Mouse (Mus musculus): ENCODE measurements around the gene Epha6.

Gene Epha6

GRCm38 (mm10) chr16:60605061-60605831, at the start of gene Epha6:
Gene Epha6, minus strand, starts transcription at chr16:60605531.
- DNase-seq (ENCODE audit: low read depth, low spot score) = peak; percentile 54

DNA sequence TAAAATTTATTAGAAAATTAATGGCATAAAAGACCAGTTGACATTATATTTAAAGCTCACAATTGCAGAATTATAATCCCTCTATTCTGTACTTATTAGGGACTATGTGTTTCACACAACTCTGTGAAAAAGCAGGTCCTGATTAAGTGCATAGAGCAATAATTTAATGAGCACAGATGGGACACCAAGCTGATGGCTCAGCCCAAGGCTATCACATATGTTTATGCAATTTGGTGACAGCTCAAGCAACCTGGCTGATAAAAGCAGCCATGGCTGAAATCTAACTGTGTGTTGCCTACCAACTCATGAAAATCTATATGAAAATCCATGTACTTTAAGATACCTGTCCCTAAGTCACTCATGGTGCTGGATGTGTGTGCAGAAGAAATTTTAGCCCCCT, 46.4 kb upstream of the Epha6 start:
- DNase-seq (ENCODE audit: low read depth, low spot score) = no peak

DNA sequence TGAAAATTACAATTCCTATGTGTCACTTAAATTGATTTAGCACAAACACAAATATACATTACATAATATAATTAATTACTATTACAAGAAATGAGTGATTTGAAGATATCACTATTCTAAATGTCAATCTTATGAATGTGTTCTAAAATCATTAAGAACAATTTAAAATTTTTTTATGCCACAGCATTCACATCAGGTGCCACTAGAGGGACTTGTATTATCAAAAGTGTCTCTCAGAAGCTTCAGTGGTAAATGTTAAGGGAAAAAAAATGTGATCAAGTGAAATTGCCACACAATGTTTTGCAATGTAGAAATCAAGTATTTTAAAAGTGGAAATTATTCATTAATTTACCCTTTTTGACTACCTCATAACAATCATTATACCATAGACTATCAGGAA, 22.8 kb upstream of the Epha6 start:
- no peak for DNase-seq (ENCODE audit: low read depth, low spot score)

- DNase-seq (ENCODE audit: low read depth, low spot score) = peak; percentile 61
These were observed 677 bp upstream of the Epha6 start for GRCm38 (mm10) chr16:60605832-60606583.

DNA sequence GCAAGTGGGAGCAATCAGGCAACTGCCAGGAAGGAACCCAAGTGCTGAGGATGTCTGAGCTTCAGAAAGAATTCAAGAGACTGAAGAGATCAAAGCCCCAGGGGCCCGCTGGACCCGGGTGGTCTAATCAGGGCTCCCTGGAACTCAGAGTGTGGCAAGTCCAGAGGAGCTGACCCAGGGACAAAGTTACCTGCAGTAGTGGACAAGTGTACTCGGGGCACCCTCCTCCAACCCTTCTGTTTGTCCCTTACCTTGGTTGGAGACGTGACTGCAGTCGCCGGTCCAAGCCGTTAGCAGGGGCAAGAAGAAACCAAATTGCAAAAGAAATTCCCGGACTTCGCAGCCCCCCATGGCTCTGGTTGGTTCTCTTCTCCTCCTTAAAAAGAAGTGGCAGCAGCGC, 718 bp downstream of the Epha6 start:
- DNase-seq (ENCODE audit: low read depth, low spot score) = peak; percentile 2

DNA sequence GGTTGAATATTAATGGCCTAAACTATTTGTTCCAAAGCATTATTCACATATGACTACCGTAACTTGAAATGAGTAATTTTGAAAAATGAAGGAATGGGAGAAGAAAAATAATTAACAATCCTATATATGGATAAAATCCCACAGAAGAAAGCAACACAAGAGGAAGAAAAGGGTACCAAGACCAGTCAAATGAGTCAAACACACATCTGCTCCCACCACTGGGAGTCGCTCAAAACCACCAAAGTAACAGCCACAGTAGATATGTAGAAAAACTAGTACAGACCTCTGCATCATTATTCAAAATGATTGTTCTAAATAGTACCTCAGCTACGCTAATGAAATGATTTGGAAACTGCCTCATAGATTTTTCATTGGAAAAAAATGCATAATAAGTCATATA, 20.0 kb downstream of the Epha6 start:
- DNase-seq (ENCODE audit: low read depth, low spot score) = peak; percentile 1

DNA sequence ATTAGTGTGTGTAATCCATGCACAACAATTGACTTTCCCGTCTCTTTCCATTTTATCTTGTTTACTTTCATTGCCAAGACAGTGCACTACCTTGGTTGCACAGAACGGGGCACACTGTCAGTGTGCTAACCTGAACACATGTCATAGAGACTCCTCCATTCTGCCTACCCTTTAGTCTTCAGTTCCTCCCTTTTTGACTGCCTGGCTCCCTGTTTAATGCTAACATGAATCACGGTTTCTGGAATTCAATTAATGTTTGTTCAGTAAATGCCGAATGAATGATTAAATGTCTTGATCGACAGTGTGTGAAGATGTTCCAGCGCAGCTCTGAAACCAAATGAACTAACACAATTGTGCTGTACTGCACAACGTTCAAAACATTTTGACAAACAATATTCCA, 20.6 kb downstream of the Epha6 start:
- no peak for DNase-seq (ENCODE audit: low read depth, low spot score)

DNA sequence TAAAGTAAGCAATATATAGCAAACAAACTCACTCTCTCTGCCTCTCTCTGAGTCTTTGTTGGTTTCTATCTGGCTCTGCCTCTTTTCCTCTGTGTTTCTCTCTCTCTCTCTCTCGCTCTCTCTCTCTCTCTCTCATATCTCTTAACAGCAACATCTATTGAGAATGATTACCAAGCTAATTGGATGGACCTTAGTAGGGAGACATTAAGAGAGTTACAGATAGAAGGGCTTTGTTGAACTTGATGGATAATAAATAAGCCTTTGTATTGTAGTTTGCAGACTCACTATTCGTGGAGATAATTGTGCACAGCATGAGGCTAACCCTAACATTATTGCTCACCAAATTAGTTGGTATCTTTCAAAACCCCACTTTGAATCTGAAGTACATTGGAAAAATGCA, 34.8 kb downstream of the Epha6 start:
- DNase-seq (ENCODE audit: low read depth, low spot score) = no peak

DNA sequence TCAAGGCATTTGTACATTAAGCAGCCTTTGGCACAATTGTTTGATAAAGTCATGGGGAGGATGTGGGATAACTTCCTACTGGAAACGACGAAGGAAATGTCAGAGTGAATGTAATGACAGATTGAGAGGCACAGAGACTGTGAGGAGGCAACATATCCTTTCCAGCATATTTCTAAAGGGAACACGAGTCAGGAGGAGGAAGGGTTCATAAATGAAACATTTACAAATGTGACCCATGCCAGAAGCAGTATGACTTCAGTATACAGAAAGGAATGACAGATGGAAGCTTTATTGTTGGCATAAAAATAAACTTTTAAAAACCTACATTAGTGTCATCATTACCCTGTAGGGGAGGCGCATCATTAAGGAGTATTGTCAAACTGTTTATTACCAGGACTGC, 60.9 kb downstream of the Epha6 start:
- DNase-seq (ENCODE audit: low read depth, low spot score) = no peak

DNA sequence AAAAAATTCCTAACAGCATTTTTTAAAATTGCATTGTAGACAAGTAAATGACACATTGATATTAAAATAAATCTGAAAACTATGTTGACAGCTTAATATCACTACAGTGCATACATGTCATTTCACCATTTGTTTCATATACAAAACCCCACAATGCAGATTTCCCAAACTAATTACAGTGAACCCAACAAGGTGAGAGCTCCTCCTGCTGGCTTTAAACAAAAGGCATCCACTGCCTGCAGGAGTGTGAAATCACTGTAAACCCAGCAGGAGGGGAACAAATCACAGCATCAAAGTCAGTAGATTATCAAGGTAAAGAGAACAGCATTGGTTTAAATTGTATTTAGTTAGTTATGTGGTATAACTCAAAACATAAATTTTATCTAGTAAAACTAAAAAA, 67.1 kb downstream of the Epha6 start:
- DNase-seq (ENCODE audit: low read depth, low spot score) = peak; percentile 10

DNA sequence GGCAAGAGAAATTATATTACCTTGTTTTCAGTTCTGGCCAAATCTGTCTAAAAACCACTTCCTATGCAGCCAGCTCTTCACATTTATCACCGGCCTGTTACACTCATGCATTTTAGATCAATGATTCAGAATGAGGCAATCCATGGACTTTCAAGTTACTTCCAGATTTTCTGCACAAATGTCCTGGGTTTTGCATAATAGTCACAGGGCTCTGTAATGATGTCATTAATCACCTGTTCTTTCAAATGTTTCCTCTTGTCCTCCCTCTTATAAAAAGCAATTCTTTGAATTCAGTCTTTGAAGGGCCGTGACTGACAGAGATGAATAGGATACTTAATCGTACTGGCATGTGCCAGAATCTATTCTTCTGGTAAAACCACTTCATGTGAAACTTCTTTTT, 95.6 kb downstream of the Epha6 start:
- no peak for DNase-seq (ENCODE audit: low read depth, low spot score)

DNA sequence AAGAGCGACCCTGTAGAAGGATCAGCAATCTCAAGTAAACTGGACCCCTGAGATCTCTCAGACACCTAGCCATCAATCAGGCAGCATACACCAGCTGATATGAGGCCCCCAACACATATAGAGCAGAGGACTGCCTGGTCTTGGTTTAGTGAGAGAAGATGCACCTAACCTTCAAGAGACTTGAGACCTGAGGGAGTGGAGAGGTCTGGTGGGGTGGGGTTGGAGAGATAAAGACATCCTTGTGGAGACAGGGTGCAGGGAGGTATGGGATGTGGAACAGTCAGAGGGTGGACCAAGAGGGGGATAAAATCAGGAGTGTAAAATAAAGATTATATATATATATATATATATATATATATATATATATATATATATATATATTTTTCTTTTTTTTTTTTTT, 105.8 kb downstream of the Epha6 start:
- DNase-seq (ENCODE audit: low read depth, low spot score) = no peak

DNA sequence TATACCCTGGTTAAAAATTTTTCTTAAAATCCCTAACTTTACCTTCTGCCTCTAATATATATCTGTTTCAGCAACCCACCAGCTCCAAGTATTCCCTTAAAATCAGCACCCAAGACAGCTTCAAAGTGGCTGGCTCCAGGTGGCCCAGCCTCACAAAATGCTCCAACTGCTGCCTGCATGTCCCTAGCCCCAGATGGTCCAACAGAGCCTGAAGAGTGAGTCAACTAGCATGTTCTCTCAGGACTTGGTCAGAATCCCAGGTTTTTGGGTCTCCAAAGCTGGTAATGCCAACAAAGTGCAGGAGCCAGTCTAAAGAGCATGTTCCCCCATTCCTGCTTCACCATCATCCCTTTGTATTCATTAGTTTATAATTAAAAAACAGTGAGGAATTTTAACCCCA, 129.6 kb downstream of the Epha6 start:
- DNase-seq (ENCODE audit: low read depth, low spot score) = no peak

- no peak for DNase-seq (ENCODE audit: low read depth, low spot score)
These were observed 137.0 kb downstream of the Epha6 start for GRCm38 (mm10) chr16:60468200-60468785.

DNA sequence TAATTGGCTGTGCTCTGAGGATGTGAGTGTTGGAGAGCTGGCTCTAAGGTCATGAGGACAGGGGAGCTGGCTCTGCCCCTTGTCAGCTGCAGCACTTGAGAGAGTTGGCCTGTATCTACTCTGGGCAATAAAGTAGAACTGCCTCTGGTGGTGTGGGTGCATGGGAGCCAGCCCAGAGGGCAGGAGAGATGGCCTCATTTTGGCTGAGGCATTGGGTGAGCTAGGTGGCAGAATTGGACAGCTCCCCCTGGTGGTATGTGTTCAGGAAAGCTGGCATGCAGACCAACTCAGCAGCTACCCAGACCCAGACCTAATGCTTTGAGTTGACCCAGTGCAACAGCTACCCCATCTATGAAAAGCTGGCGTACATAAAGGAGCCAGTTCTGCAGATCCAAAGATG, 170.0 kb downstream of the Epha6 start:
- peak; percentile 38 for DNase-seq (ENCODE audit: low read depth, low spot score)

DNA sequence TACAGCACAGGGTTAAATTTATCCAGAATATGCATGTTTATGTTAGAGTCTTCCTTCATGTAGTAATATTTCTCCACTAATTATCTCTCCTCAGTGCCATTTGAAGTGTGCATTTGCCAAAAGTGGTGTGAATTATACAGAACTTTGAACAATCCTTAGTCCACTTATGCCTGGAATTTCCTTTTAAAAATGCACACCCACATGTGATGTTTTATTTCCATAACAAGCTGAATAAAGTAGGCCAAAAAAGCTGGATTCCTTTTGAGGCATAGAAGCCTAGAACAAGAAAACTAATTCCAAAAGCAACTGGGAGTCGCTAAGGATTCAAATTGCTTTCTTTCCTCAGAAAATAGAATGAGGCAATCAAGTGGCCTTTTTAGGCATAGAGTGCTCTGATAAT, 171.1 kb downstream of the Epha6 start:
- DNase-seq (ENCODE audit: low read depth, low spot score) = no peak

DNA sequence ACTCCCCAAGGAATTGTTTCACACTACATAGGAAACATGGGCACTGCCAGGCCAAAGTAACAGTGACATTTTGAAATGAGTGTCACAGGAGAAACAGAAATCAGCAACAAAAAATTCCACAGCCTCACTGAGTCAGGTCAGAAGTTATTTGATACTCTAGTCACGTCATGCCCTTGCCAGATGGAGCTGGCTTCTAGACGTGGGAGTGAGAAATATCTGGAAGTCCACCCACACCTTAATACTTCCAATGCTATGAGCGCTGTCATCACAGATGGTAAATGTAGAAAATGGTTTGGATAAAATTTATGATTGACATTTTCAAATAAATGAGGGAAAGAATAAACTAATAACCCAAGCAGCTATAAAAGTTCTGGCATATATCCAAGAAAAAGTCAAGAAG, 210.0 kb downstream of the Epha6 start:
- DNase-seq (ENCODE audit: low read depth, low spot score) = no peak

GRCm38 (mm10) chr16:60392961-60393360, 212.4 kb downstream of the Epha6 start:
- no peak for DNase-seq (ENCODE audit: low read depth, low spot score)

GRCm38 (mm10) chr16:60375147-60375546, 230.2 kb downstream of the Epha6 start:
- no peak for DNase-seq (ENCODE audit: low read depth, low spot score)

- DNase-seq (ENCODE audit: low read depth, low spot score) = no peak
These were observed 321.4 kb downstream of the Epha6 start for GRCm38 (mm10) chr16:60283963-60284362.

GRCm38 (mm10) chr16:60274109-60274508, 331.2 kb downstream of the Epha6 start:
- DNase-seq (ENCODE audit: low read depth, low spot score) = no peak

Measured in R1 (cell line).